Mouse (Mus musculus) embryo, embryonic 11.5 days (tissue): ENCODE data around the gene Noxo1.
"Not testable (repeated sequence)": the region's sequence is repeated elsewhere in the genome, so short reads cannot be mapped to it uniquely, and the experiment has no call there.

Experiments used
- DNase-seq: peaks from one replicate; pipeline ENCODE4 v3.0.0-alpha.2; 2012; ENCODE audit warnings: low read depth, low spot score

Gene Noxo1

DNA sequence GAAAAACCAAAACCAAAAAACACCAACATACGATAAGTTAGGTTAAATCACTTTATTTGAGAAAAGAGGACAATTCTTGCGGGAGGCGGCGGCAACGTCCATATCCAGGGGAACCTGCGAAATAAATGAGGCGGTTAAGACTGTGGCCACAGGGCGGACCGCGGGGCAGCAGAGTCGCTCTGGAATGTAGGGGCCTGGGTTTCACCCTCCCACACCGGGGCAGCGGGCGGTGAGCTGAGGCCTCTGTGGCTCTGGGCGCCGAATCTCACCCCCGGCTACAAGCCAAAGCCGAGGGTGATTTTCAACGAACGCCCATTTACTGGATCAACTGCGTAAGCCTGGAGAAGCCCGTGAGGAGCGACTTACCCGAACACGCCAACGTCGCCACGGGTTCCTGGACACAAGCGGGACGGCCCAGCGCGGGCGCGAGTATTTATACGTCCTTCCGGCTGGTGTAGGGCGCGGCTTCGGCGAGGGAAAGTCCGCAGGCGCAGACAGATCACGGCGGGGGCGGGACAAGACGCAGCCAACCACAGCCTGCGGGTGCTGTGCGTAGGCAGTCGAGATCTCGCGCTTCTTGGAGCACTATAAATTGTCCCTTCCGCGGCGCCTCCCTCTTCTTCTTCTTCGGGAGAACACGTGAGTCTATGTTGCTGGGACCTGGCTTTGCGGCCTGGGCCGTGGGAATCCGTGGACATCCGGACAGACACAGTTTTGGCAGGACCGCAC, 23.6 kb downstream of the Noxo1 start:
- peak; percentile 97 for DNase-seq

DNA sequence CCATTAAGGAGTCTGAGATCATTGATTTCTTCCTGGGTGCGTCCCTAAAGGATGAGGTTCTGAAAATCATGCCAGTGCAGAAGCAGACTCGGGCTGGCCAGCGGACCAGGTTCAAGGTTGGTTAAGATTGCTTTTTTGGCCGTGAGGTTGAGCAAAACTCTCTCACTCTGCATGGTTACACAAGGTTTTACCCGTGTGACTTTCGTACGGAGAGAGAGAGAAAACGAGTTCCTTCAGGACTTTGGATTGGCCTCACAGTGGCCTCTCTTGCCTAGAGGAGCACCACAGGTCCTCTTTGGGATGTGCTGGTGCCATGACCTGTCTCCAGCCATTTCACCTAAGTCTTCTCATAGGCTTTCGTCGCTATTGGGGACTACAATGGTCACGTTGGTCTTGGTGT, 24.6 kb downstream of the Noxo1 start:
- DNase-seq = not testable (repeated sequence)

DNA sequence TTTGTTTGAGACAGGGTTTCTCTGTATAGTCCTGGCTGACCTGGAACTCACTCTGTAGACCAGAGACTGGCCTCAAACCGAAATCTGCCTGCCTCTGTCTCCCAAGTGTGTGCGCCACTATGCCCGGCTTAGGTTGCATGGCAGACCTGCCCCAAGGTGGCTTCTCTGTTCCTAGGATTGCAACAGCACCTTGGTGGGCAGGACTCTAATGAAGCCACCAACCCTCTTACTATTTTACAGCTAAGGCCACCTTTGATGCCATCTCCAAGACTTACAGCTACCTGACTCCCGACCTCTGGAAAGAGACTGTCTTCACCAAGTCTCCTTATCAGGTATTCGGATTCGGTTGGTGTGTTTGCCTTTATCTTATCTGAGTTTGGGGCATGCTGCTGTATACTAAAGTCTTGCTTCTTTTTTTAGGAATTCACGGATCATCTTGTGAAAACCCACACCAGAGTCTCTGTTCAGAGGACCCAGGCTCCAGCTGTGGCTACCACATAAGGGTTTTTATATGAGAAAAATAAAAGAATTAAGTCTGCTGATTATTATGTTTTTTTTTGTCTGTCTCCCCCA, 25.4 kb downstream of the Noxo1 start:
- DNase-seq = not testable (repeated sequence)

DNA sequence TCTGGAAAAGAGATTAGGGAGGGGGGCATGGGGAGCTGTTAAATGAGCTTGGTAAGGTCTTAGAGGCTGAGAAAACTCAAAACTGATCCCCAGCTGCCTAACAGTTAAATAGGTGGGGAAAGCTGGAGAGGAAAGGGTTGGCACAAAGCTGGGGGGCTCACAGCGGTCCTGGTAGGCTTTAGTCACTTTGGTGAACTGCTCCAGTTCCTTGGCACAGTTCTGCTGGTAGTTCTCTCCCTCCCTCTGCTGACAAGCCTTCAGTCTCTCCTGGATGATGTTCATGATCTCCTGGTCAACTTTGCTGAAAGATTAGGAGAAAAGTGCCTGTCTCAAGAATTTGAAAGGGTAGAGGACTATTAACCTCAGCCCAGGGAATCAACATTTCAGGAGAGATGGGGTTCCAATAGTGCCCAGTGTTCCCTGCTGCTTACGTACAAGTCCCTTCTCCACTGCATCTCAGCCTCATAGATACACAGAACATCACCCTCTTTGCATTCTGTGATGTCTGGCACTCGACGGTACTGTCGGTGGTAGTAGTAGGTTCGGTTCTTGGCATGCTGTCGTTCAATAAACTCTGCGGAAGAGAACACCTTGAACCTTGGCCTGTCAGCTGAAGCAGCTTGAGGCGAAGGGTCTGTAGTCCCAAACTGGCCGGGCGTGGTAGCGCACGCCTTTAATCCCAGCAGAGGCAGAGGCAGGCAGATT, 26.3 kb downstream of the Noxo1 start:
- no peak for DNase-seq

DNA sequence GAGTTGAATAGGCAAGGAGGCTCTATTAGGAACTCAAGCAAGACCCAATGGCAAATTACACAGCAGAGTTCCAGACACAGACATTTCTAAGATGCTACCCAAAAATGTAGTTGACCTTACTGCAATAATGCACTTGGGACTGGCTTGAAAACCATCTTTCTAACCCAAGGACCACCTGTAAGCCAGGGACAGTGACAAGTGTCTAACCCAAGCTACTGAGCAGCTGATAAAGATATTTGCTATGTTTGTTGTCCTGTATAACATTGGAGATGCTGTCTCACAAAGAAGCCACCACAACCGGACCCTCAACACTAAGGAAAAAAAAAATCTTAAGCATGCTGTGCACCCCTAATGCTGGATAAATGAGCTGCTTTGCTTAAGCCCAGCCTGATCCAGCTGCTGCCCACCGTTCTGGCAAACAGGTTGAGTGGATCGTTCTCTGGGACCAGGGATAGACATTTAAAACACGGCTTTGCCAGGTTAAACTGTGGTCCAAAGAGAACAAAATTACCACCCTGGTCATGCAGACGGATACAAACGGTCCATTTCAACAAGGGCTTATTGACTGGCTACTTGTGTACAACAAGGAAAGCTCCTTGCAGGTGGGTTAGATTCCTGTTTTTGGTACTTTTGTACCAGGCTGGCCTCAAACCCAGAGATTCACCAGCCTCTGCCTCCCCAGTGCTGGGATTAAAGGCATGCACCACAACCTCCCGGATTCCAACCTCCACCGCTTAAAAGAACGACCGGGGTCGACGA, 27.3 kb downstream of the Noxo1 start:
- DNase-seq = no peak

DNA sequence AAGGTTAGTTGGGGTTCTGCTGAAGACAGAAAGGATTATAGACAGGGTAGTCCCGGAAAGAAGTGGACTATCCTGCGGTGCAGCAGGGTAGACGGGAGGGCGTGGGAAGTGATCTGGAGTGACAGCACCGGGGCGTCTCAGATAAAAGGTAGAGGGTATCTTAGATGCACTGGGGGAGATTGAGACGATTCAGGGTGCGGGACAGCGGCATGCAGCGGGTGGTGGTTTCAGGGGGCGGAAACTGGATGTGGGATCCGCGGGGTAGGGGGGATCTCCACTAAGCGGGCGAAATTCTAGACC, 27.8 kb downstream of the Noxo1 start:
- no peak for DNase-seq

DNA sequence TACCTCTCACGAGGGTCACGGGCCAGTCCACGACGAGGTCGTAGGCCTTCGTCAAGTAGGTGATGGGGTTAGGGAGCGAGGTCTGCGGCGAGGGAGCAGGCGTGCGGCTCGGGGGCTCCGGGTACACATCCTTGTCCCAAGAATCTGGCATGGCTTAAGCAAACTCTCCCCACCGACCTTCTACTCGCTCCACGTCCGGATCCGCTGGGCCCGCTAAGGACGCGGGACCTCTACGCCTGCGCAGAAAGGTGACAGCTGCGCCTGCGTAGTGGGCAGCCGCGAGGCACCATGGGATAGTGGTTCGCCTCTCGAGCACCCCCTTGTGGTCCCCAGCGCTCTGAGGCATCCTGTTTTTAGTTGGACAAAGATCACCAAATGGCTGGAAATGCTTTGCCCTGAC, 28.1 kb downstream of the Noxo1 start, which contains the start of gene Ndufb10:
TSS of gene Ndufb10 (minus strand) at position 295 of the 400 bp plus-strand sequence.
- peak; percentile 92 for DNase-seq

DNA sequence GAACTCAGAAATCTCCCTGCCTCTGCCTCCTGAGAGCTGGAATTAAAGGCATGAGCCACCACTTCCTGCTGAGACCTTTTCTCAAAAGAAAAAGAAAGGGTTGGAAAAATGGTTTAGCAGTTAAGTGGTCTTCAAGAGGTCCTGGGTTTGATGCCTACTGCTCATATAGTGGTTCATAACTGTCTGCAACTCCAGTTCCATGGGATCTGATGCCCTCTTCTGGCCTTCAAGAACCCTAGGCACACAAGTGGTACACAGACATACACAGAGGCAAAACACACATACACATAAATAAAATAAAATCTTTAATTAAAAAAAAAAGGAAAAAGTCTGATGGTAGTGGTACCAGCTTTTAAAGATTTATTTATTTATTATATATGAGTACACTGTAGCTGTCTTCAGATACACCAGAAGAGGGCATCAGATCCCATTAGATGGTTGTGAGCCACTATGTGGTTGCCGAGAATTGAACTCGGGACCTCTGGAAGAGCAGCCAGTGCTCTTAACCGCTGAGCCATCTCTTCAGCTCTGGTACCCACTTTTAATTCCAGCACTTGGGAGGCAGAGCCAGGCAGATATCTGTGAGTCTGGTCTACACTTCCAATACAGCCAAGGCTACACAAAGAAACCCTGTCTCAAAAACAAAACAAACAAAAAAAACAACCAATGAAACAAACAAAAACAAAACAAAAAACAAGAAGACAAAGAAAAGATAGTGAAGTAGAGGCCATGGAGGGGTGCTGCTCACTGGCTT, 29.8 kb downstream of the Noxo1 start:
- DNase-seq = no peak

DNA sequence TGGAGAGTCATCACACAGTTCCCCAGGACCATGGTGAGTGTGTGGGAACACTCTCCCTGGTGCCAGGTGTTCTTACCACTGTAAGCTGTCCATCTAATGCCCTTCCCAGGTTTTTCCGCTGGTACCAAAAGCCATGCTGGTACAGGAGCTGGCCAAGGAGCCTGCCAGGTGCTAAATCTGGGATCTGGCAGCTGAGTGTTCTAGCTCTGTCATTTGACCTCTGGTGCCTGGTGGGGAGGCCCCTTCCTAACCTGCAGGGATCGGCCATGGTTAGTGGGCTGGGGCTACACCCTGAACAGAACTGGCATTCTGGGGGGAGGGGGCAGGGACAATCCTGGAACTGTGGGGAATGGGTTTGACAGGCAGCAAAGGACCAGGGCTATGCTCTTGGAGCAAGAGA, 31.6 kb downstream of the Noxo1 start, which contains the start of gene Rpl3l:
TSS of gene Rpl3l (plus strand) at position 203 of the 400 bp plus-strand sequence.
- DNase-seq = no peak

DNA sequence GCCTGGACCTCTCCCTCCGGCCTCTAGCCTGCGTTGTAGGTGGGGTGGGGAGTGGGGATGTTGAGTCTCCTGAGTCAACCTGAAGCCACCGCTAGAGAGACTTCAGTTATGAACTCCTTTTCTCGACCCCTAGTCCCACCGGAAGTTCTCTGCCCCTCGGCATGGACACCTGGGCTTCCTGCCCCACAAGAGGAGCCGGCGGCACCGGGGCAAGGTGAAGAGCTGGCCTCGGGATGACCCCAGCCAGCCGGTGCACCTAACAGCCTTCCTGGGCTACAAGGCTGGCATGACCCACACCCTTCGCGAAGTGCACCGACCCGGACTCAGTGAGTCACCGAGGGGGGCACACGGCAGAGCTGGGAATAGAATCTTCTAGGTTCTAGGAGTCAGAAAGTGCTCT, 32.1 kb downstream of the Noxo1 start:
- DNase-seq = no peak

DNA sequence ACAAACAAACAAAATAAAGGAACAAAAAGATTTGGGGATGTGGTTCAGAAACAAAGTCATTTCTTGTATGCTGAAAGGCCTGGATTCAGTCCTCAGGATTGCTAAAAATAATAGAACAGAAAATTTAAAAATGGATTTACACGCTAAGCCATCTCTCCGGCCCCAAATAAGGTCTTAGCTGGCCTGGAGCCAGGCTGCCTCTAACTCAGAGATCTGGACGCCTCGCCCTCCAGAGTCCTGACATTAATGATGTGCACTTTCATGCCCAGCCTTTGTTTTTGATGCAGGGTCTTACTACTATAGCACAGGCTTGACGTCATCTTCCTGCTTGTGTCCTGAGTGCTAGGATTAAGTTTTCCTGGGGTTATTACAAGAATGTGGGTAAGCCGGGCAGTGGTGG, 33.0 kb downstream of the Noxo1 start:
- DNase-seq = no peak

DNA sequence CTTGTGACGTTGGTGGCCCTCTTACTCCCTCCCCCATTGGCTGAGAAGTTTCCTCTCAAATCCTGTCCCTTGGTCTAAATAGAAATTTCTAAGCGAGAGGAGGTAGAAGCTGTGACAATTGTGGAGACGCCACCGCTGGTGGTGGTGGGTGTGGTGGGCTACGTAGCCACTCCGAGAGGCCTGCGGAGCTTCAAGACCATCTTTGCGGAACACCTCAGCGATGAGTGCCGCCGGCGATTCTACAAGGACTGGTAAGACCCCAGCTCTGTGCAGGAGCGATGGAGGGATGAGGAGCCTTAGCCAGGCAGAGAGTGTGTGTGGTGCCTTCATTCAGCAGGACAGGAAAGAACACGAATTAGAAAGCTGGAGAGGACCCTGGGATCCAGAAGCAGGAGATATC, 34.8 kb downstream of the Noxo1 start:
- no peak for DNase-seq

DNA sequence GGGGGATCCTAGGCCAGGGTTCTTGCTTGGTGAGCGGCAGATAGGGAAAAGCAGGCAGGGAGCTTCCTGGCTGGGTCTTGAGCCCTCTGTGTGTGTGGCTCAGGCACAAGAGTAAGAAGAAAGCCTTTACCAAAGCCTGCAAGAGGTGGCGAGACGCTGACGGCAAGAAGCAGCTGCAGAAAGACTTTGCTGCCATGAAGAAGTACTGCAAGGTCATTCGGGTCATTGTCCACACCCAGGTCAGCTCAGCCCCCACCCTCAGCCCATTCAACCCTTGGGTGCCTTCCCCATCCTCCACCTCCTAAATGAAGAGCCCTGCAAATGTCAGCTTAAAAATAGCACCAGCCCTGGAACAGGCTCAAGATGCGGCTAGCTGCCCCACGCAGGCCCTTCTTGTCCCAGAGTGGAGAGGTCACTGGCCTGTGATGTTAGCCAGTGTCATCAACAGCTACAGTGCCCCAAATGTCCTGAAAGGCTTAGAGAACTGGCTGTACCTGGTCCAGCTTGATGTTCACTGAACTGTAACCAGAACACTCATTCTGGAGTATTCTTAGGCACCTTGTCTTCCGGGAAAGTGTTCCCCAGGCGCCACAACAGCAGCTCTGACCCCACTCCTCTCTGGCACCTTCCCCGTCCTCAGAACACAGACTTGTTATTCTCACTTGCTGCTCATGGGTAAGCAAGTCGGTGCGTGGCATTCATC, 36.4 kb downstream of the Noxo1 start:
- no peak for DNase-seq

DNA sequence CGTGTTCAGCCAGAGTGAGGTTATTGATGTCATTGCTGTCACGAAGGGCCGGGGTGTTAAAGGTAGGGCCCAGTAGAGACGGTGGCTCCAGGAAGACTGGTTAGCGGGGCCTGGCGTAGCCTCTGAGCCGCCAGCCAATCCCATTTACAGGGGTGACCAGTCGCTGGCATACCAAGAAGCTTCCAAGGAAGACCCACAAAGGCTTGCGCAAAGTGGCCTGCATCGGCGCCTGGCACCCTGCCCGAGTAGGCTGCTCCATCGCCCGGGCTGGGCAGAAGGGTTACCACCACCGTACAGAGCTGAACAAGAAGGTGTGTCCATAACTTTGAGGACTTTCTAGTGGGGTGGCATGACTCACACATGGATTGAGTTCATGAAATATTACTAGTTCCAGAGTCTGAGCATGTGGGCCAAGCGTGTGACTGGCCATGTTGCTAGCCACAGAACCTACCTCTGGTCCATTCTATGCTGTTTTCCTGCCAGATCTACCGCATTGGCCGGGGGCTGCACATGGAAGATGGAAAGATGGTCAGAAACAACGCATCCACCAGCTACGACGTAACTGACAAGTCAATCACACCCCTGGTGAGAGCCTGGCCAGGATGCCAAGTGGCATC, 37.5 kb downstream of the Noxo1 start:
- DNase-seq = no peak

DNA sequence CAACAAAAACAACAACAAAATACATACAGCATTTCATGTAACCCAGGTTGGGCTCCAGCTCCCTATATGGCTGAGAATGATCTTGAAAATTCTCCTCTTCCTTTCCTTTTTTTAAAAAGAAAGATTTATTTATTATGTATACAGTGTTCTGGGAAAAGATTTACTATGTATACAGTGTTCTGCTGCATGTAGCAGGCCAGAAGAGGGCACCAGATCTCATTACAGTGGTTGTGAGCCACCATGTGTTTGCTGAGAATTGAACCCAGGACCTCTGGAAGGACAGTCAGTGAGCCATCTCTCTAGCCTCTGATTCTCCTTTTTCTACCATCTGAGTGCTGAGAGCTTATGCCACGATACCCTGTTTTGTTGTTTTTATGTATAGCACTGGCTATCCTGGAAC, 38.5 kb downstream of the Noxo1 start:
- no peak for DNase-seq

DNA sequence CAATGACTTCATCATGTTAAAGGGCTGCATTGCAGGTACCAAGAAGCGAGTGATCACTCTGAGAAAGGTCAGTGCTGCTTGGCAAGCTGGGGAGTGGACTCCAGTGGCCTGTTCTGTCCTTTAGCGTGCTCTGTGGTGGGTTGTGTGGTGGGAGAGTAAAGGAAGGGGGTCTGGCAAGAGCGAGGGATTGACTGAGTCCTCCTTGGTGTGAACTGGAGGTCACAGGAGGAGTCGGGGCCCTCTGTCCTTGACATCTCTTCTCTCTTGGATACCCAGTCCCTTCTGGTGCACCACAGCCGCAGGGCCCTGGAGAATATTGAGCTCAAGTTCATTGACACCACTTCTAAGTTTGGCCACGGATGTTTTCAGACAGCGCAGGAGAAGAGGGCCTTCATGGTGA, 39.4 kb downstream of the Noxo1 start:
- DNase-seq = no peak

DNA sequence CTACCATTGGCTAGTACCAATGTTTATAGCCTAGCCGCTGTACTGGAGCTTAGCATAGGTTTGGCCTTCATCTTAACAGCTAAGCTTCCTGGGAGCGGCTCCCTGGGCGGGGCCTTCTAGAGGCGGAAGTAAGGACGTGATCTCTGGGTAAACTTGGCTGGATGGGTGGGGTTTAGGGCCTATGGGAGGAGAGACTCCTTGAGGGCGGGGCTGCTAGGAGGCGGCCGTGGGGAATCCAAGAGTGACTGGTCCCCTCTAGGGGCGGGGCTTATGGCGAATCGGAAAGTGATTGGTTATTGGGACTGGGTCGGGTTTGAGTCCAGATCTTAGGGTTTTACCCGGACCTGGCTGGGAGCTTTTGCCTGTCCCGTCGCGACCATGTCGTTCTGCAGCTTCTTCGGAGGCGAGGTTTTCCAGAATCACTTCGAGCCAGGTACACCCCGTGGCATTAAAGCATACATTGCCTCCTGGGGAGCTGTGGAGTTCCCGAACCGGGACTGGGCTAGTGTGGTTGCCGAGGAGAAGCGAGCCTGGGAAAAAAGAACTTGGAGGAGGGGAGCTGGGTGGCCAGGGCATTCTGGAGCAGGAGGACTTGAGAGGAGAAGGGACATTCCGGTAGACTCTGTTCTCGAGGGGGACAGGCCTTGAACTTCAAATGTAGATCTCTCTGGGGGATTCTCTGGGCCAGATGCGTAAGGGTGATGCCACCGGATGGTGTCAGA, 40.5 kb downstream of the Noxo1 start, which contains the start of gene Msrb1:
TSS of gene Msrb1 (plus strand) at position 313 of the 722 bp plus-strand sequence.
- peak; percentile 92 for DNase-seq

DNA sequence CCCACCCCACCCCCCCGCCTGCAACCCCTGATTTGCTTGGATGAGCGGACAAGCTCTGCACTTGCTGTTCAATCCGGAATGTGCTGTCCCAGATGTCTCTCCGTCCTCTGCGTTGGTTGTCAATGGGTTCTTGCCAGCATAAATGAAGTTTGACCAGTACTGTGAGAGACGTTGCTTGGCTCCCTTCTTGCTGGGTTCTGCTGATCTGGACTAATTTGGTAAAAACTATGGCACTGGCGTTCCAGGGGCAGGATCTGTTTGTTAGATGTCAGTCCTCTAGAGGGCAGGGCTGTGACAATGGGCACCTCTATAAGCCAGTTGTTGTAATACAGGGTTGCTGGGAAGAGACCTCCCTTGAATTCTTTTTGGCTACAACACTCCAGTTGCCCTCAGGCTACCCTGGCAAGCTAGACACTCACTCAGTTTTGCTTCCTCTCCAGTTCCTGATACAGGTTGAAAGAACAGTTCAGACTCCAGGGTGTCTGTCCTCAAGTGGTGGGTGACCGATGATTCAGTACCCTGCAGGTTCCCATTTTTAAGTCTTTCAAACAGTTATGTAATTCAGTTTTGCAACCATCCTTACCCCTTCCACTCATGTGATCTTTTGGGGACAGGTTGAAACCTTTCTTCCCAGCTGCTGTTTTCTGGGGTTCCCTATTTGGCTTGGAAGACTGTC, 41.2 kb downstream of the Noxo1 start:
- no peak for DNase-seq

DNA sequence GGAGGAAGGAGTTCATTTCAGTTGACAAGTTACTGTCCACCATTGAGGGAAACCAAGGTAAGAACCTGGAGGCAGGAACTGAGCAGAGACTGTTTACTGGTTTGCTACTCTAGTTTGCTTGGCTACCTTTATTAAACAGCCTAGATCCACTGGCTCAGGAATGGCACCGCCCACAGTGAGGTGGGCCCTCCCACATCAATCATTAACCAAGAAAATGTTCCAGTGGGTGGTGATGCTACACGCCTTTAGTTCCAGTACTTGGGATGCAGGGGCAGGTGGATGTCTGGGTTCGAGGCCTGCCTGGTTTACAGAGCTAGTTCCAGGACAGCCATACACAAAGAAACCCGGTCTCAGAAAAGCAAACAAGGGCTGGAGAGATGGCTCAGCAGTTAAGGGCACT, 42.2 kb downstream of the Noxo1 start:
- DNase-seq = no peak
